In genomic region chr5:140500736-140501135, GRCm38 (mm10) we compare ENCODE assay signal across 37 mouse cellular contexts. TPM values are rescaled to one million over a fixed set of nuclear protein-coding genes. Genes with fewer than 3 reads are reported as not detected.
A peak's percentile ranks its signal among the peaks of the same experiment; 100 is the strongest.
DNase-seq lines count a peak whose midpoint lies in the region; ATAC-seq and TF ChIP-seq lines count a peak whose summit lies in the region.
"Had no signal": no experiment of that assay in that cellular context is flagged by ENCODE, and none has a peak within 500 bp of the region (broad histone marks: within the 10 kb centered on the region; RNA-seq: fewer than 3 reads in every experiment).

No protein-coding gene starts in this region.

- ATAC-seq in liver, embryonic 11.5 days (replicated peaks; ENCODE audit: low FRiP score), result no peak
- ATAC-seq in megakaryocyte, adult 5-6 weeks (ENCODE audit: poor library complexity, severe bottlenecking), result peak; percentile 36
- ATAC-seq: forebrain, embryonic 15.5 days; inflammation-experienced regulatory T-cells, adult 6 months; midbrain, embryonic 16.5 days had no signal

- H3K36me3 ChIP-seq in liver, adult 2 months (ENCODE audit: control insufficient read depth, insufficient read depth, low read length), result no peaks in the 10 kb centered on the region
- no peaks in the 10 kb centered on the region for H3K36me3 ChIP-seq in liver, embryonic 11.5 days (ENCODE audit: control insufficient read depth, insufficient read depth, low read length)
- H3K36me3 ChIP-seq: embryonic facial prominence, embryonic 12.5 days; forebrain, embryonic 15.5 days; heart, embryonic 13.5 days; hindbrain, embryonic 10.5 days; hindbrain, embryonic 15.5 days; limb, embryonic 12.5 days; neural tube, embryonic 12.5 days had no signal

- peak; percentile 86 for DNase-seq in liver, adult 2 months (ENCODE audit: extremely low read depth, low read depth, low spot score)
- DNase-seq in liver, embryonic 11.5 days (ENCODE audit: low spot score), result no peak
- DNase-seq in lung, postnatal 36 days, result peak; percentile 67
- DNase-seq in lung, adult 2 months, result no peak
- DNase-seq in Muller cell, postnatal 12 days (ENCODE audit: inconsistent ontology term), result no peak
- no peak for DNase-seq in urinary bladder, postnatal 36 days (ENCODE audit: low spot score in 2 of 2)
- DNase-seq: adrenal gland, adult 8-10 months; cerebellum, adult 9-10 months; embryo, embryonic 11 days; gastrocnemius, postnatal 36 days; heart, postnatal 10 days; kidney, adult 2 months; kidney, postnatal 36 days; right cerebral cortex, adult 18-20 months; spleen, adult 18-20 months; thymus, postnatal 14 days had no signal

- H3K27ac ChIP-seq in liver, adult 2 months (replicated peaks; ENCODE audit: insufficient read depth, low read depth, low read length), result no peak overlapping the region
- no peak overlapping the region for H3K27ac ChIP-seq in liver, embryonic 11.5 days (ENCODE audit: low read depth, low read length)
- H3K27ac ChIP-seq: embryonic facial prominence, embryonic 12.5 days; forebrain, embryonic 15.5 days; heart, embryonic 13.5 days; hindbrain, embryonic 10.5 days; hindbrain, embryonic 15.5 days; layer of hippocampus, adult 2 months; left cerebral cortex, adult 2 months; limb, embryonic 12.5 days; macrophage; neural tube, embryonic 12.5 days had no signal

- no peak overlapping the region for H3K9ac ChIP-seq in liver, adult 2 months (ENCODE audit: low read depth, low read length)
- no peak overlapping the region for H3K9ac ChIP-seq in liver, embryonic 11.5 days (ENCODE audit: low read depth, low read length)
- H3K9ac ChIP-seq: embryonic facial prominence, embryonic 12.5 days; forebrain, embryonic 15.5 days; heart, embryonic 13.5 days; hindbrain, embryonic 15.5 days; limb, embryonic 12.5 days; neural tube, embryonic 12.5 days had no signal

- no peak overlapping the region for H3K4me2 ChIP-seq in liver, embryonic 11.5 days
- H3K4me2 ChIP-seq: embryonic facial prominence, embryonic 12.5 days; forebrain, embryonic 15.5 days; heart, embryonic 13.5 days; hindbrain, embryonic 15.5 days; limb, embryonic 12.5 days; midbrain, embryonic 11.5 days; neural tube, embryonic 12.5 days had no signal

- H3K9me3 ChIP-seq in liver, embryonic 11.5 days (ENCODE audit: control insufficient read depth, low read length), result no peaks in the 10 kb centered on the region
- H3K9me3 ChIP-seq: embryonic facial prominence, embryonic 12.5 days; forebrain, embryonic 15.5 days; heart, embryonic 13.5 days; hindbrain, embryonic 10.5 days; hindbrain, embryonic 15.5 days; limb, embryonic 12.5 days; neural tube, embryonic 12.5 days had no signal

- no peak for TF ChIP-seq CTCF in liver, adult 2 months (IDR thresholded peaks at IDR 0.05; ENCODE audit: low read depth, low read length)
- TF ChIP-seq CTCF in lung, adult 2 months (IDR thresholded peaks at IDR 0.05; ENCODE audit: insufficient read depth, low read length), result no peak

- TF ChIP-seq POLR2A in liver, adult 2 months (IDR thresholded peaks at IDR 0.05; ENCODE audit: extremely low read depth, insufficient read depth, low read length), result no peak
- no peak for TF ChIP-seq POLR2A in lung, adult 2 months (IDR thresholded peaks at IDR 0.05; ENCODE audit: borderline replicate concordance, extremely low read depth, low read depth, low read length)

- H3K79me2 ChIP-seq in liver, adult 2 months (ENCODE audit: control insufficient read depth, insufficient read depth, low read length), result no peaks in the 10 kb centered on the region

- WGBS in liver, adult 2 months, result 31% methylated on average over 6 of the region's 6 CpGs
- WGBS in liver, embryonic 11.5 days, result 62% methylated on average over 6 of the region's 6 CpGs
- 68% methylated on average over 6 of the region's 6 CpGs for WGBS in lung, adult 2 months

- H3K27me3 ChIP-seq in liver, adult 2 months (ENCODE audit: control insufficient read depth, insufficient read depth, low read length), result no peaks in the 10 kb centered on the region
- H3K27me3 ChIP-seq in liver, embryonic 11.5 days (replicated peaks; ENCODE audit: control insufficient read depth, insufficient read depth, low read length), result no peaks in the 10 kb centered on the region
- H3K27me3 ChIP-seq: embryonic facial prominence, embryonic 12.5 days; forebrain, embryonic 15.5 days; heart, embryonic 13.5 days; limb, embryonic 12.5 days; neural tube, embryonic 12.5 days had no signal

- H3K4me1 ChIP-seq in liver, adult 2 months (ENCODE audit: control insufficient read depth, insufficient read depth, low read length), result peaks cover 16% of the 10 kb centered on the region
- H3K4me1 ChIP-seq in liver, embryonic 11.5 days (replicated peaks; ENCODE audit: control insufficient read depth, insufficient read depth, low read length), result peaks cover 35% of the 10 kb centered on the region
- H3K4me1 ChIP-seq in lung, adult 2 months (ENCODE audit: control insufficient read depth, insufficient read depth, low read length), result peaks cover 12% of the 10 kb centered on the region

- no peak overlapping the region for H3K4me3 ChIP-seq in liver, adult 2 months (ENCODE audit: insufficient read depth, low read depth, low read length)
- H3K4me3 ChIP-seq in liver, embryonic 11.5 days (ENCODE audit: low read depth, low read length), result no peak overlapping the region
- H3K4me3 ChIP-seq in lung, adult 2 months (replicated peaks; ENCODE audit: extremely low read depth, low read depth, low read length), result no peak overlapping the region
- H3K4me3 ChIP-seq: embryonic facial prominence, embryonic 12.5 days; forebrain, embryonic 15.5 days; heart, embryonic 13.5 days; hindbrain, embryonic 10.5 days; hindbrain, embryonic 15.5 days; layer of hippocampus, adult 2 months; left cerebral cortex, adult 2 months; limb, embryonic 12.5 days; myocyte; neural tube, embryonic 12.5 days had no signal

RNA-seq across cellular contexts. Expression of gene Chst12, which starts 4.6 kb away (rescaled TPM):
- 0.27 and 0.28 TPM in 2 replicates for total RNA-seq in liver, adult 2 months (2014; rRNA removed)
- polyA plus RNA-seq in liver, adult 2 months (2012; rRNA removed), result 1.1 and 1.4 TPM in 2 replicates
- 19.1 and 20.6 TPM in 2 replicates for polyA plus RNA-seq in liver, embryonic 11.5 days (2014; fragmentation: Nextera tagmentation; extraction: Ambion mirVana)
- polyA plus RNA-seq in lung, adult 2 months (2012; rRNA removed), result 49.6 and 60.5 TPM in 2 replicates
- 89.4 and 92.0 TPM in 2 replicates for total RNA-seq in megakaryocyte, adult 5-6 weeks (2015)
- total RNA-seq in megakaryocyte, adult 5-6 weeks (2017), result 41.7 and 44.5 TPM in 2 replicates

RNA-seq across cellular contexts. Expression of gene Gm4869, which starts 55.3 kb away (rescaled TPM):
- total RNA-seq in liver, adult 2 months (2014; rRNA removed), result not detected in 2 replicates
- polyA plus RNA-seq in liver, adult 2 months (2012; rRNA removed), result not detected in 2 replicates
- polyA plus RNA-seq in liver, embryonic 11.5 days (2014; fragmentation: Nextera tagmentation; extraction: Ambion mirVana), result not detected in 2 replicates
- polyA plus RNA-seq in lung, adult 2 months (2012; rRNA removed), result 0.05 TPM in 1 of 2 replicates, not detected in the other
- total RNA-seq in megakaryocyte, adult 5-6 weeks (2015), result not detected in 2 replicates
- not detected in 2 replicates for total RNA-seq in megakaryocyte, adult 5-6 weeks (2017)
- total RNA-seq: gastrocnemius, adult 18-20 months; gastrocnemius, postnatal 36 days; heart, adult 8-10 months; heart, postnatal 10 days; layer of hippocampus, adult 2 months; layer of hippocampus, postnatal 14 days; left cerebral cortex, adult 2 months; left cerebral cortex, postnatal 25 days had no signal
- polyA plus RNA-seq: forebrain, embryonic 15.5 days; hindbrain, embryonic 10.5 days; hindbrain, embryonic 15.5 days; inflammation-experienced regulatory T-cells, adult 6 months; kidney, embryonic 16.5 days; limb, embryonic 12.5 days; macrophage; midbrain, embryonic 11.5 days; midbrain, embryonic 16.5 days; stomach, embryonic 16.5 days had no signal

Comparison
In these comparisons a context has a peak if more than half of its experiments do, and no peak if none do; other contexts are left out.
1. DNase-seq: peak in liver, adult 2 months (single experiment) and lung, postnatal 36 days (single experiment); none in liver, embryonic 11.5 days (single experiment), lung, adult 2 months (single experiment), Muller cell, postnatal 12 days (single experiment) and urinary bladder, postnatal 36 days (0 of 2).